Mouse (Mus musculus) urinary bladder, adult 2 months (tissue): ENCODE measurements around the gene Slc41a2. TPM values are rescaled to one million over a fixed set of nuclear protein-coding genes. Genes with fewer than 3 reads are reported as not detected.
"Not testable (repeated sequence)": the region's sequence is repeated elsewhere in the genome, so short reads cannot be mapped to it uniquely, and the experiment has no call there.

ENCODE experiments used
- DNase-seq: peaks from one replicate; pipeline ENCODE4 v3.0.0; 2022; ENCODE audit warnings: low spot score
- polyA plus RNA-seq: library from polyadenylated mRNA; depleted of rRNA; stranded (reverse); fragments of >200 nt; gene quantifications from 2 replicates; pipeline ENCODE4 v1.2.3, GENCODE M21; 2012; rRNA removed

Slc41a2 gene
- polyA plus RNA-seq = 3.7 and 5.3 TPM in 2 replicates

- DNase-seq = peak; percentile 64
Observed at GRCm38 (mm10) chr10:83337159-83337951, at the start of gene Slc41a2. TSS of gene Slc41a2 (minus strand) at chr10:83337882.

GRCm38 (mm10) chr10:83385330-83385910 lies 47.7 kb upstream of the Slc41a2 start:
- DNase-seq = no peak

GRCm38 (mm10) chr10:83384456-83385215 lies 47.0 kb upstream of the Slc41a2 start:
- no peak for DNase-seq

- no peak for DNase-seq
Observed at GRCm38 (mm10) chr10:83383863-83384262, 46.2 kb upstream of the Slc41a2 start.

GRCm38 (mm10) chr10:83382988-83383387 lies 45.3 kb upstream of the Slc41a2 start:
- no peak for DNase-seq

- no peak for DNase-seq
Observed at GRCm38 (mm10) chr10:83382528-83382927, 44.8 kb upstream of the Slc41a2 start.

- no peak for DNase-seq
Observed at GRCm38 (mm10) chr10:83380501-83380900, 42.8 kb upstream of the Slc41a2 start.

GRCm38 (mm10) chr10:83378083-83378833 lies 40.6 kb upstream of the Slc41a2 start:
- no peak for DNase-seq

- no peak for DNase-seq
Observed at GRCm38 (mm10) chr10:83376911-83377682, 39.4 kb upstream of the Slc41a2 start.

GRCm38 (mm10) chr10:83375458-83375857 lies 37.8 kb upstream of the Slc41a2 start:
- DNase-seq = not testable (repeated sequence)

- DNase-seq = no peak
Observed at GRCm38 (mm10) chr10:83374045-83374656, 36.5 kb upstream of the Slc41a2 start.

- no peak for DNase-seq
Observed at GRCm38 (mm10) chr10:83368918-83369317, 31.2 kb upstream of the Slc41a2 start.

GRCm38 (mm10) chr10:83363451-83363850 lies 25.8 kb upstream of the Slc41a2 start:
- no peak for DNase-seq

GRCm38 (mm10) chr10:83361643-83362382 lies 24.1 kb upstream of the Slc41a2 start:
- no peak for DNase-seq

GRCm38 (mm10) chr10:83360356-83360755 lies 22.7 kb upstream of the Slc41a2 start:
- DNase-seq = no peak

- DNase-seq = peak; percentile 78
Observed at GRCm38 (mm10) chr10:83359956-83360355, 22.3 kb upstream of the Slc41a2 start, which contains the start of gene D10Wsu102e. TSS of gene D10Wsu102e (plus strand) at chr10:83360221.

GRCm38 (mm10) chr10:83359451-83359850 lies 21.8 kb upstream of the Slc41a2 start:
- DNase-seq = no peak

GRCm38 (mm10) chr10:83356416-83356815 lies 18.7 kb upstream of the Slc41a2 start:
- DNase-seq = no peak

- no peak for DNase-seq
Observed at GRCm38 (mm10) chr10:83354333-83354719, 16.6 kb upstream of the Slc41a2 start.
